Mouse (Mus musculus) kidney, adult 9 months (tissue): ENCODE measurements at regions not wholly inside any gene's neighbourhood (a gene's known extent, or its start where the extent isn't known, plus 50 kb on each side); places are given as distances from the start of the nearest gene placed in this dataset.

Experiments
- DNase-seq: peaks from one replicate; pipeline ENCODE4 v3.0.0; 2022

GRCm38 (mm10) chr1:19290098-19290497, 81.4 kb downstream of the Tfap2b start:
- DNase-seq: no peak

- DNase-seq: peak; percentile 60
Measured at GRCm38 (mm10) chr1:19321598-19321997, 112.9 kb downstream of the Tfap2b start.

GRCm38 (mm10) chr1:19336062-19336461, 127.3 kb downstream of the Tfap2b start:
- no peak for DNase-seq

GRCm38 (mm10) chr1:19337207-19337606, 128.5 kb downstream of the Tfap2b start:
- DNase-seq: no peak

- no peak for DNase-seq
Measured at GRCm38 (mm10) chr1:19344445-19344844, 135.7 kb downstream of the Tfap2b start.

GRCm38 (mm10) chr1:19350495-19350894, 141.8 kb downstream of the Tfap2b start:
- DNase-seq: no peak

GRCm38 (mm10) chr1:19384856-19385255, 176.1 kb downstream of the Tfap2b start:
- DNase-seq: no peak

GRCm38 (mm10) chr1:19388864-19389505, 180.3 kb downstream of the Tfap2b start:
- DNase-seq: peak; percentile 63

- DNase-seq: no peak
Measured at GRCm38 (mm10) chr1:19407556-19407955, 198.8 kb downstream of the Tfap2b start.

- no peak for DNase-seq
Measured at GRCm38 (mm10) chr1:19412345-19412744, 203.6 kb downstream of the Tfap2b start.

GRCm38 (mm10) chr1:19421116-19421515, 212.4 kb downstream of the Tfap2b start:
- peak; percentile 74 for DNase-seq

- DNase-seq: no peak
Measured at GRCm38 (mm10) chr1:19450786-19451185, 242.1 kb downstream of the Tfap2b start.

- peak; percentile 69 for DNase-seq
Measured at GRCm38 (mm10) chr1:19458646-19459441, 250.1 kb downstream of the Tfap2b start.

GRCm38 (mm10) chr1:19459876-19460275, 251.2 kb downstream of the Tfap2b start:
- DNase-seq: no peak

GRCm38 (mm10) chr1:19473561-19473960, 264.8 kb downstream of the Tfap2b start:
- DNase-seq: peak; percentile 69
